Mouse (Mus musculus): Measurements from ENCODE around the gene Pax3. TPM values are rescaled to one million over a fixed set of nuclear protein-coding genes. Genes with fewer than 3 reads are reported as not detected.

Gene Pax3
- polyA plus RNA-seq (2017; shearing (Covaris generic)), result not detected

GRCm38 (mm10) chr1:78196751-78197311 is at the start of gene Pax3:
Gene Pax3 (minus strand): TSS chr1:78197134.

Other genes starting within 250 kb of the Pax3 start
- 1.3 TPM for gene Sgpp2, start 113.2 kb upstream of the Pax3 start, polyA plus RNA-seq (2017; shearing (Covaris generic))

Data from CD4-positive, CD25-positive, alpha-beta regulatory T cell, adult 9 weeks (primary cell).